ENCODE assay signal across 8 mouse cellular contexts in the genomic region with DNA sequence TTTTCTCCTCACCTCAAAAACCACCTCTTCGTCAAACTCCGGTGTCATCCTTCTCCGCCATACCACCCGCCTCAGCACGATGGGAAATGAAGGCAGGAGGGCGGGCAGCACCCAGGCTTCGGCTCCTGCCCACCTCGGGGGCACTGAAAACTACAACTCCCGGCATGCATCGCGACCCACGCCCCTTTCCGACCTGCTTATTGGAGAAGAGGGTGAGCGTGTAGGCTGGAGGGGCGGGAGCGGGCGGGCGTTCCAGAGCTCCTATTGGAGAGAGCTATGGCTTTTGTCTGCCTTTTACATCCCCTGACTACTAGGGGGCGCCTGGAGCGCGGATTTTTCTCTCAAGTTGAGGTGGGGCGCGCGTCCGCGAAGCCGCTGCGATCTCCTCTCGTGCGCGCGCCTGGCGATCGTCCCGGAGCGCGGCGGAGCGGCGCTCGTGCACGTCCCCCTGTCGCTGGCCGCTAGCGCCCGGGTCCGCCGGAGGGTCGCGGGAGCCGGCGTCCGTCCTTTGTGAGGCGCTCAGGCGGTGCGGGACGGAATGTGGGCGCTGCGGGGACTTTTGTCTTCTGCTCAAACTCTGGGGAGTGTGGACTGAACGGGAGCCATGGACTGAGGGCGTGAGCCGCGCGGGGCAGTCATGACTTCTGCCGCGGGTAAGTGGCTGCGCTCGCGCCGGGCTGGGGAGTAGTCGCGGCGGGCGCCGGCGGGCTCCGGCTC. TPM values are rescaled to one million over a fixed set of nuclear protein-coding genes. Genes with fewer than 3 reads are reported as not detected.
DNase-seq lines count a peak whose midpoint lies in the region; ATAC-seq and TF ChIP-seq lines count a peak whose summit lies in the region.

A gene (minus strand): TSS at position 160 of the 717 bp plus-strand sequence.
A gene (plus strand): TSS at position 344 of the 717 bp plus-strand sequence.

- H3K27ac ChIP-seq in gastrocnemius, adult 2 months: peak within 1 kb of the TSS; percentile 95
- peak within 1 kb of the TSS; percentile 82 for H3K27ac ChIP-seq in hindbrain, postnatal 0 days
- H3K27ac ChIP-seq in left cerebral cortex, adult 2 months: peak within 1 kb of the TSS; percentile 89

- no peaks in the 10 kb centered on the region for H3K27me3 ChIP-seq in hindbrain, postnatal 0 days (ENCODE audit: insufficient read depth, low read length)

- TF ChIP-seq CTCF in gastrocnemius, adult 2 months (IDR thresholded peaks at IDR 0.05): peak; percentile 90
- peak; percentile 67 for TF ChIP-seq CTCF in hindbrain, postnatal 0 days (IDR thresholded peaks at IDR 0.05; ENCODE audit: low read depth)
- peak; percentile 93 for TF ChIP-seq CTCF in left cerebral cortex, adult 2 months (IDR thresholded peaks at IDR 0.05)

- H3K9me3 ChIP-seq in hindbrain, postnatal 0 days (ENCODE audit: low read length): no peaks in the 10 kb centered on the region

- WGBS in hindbrain, postnatal 0 days: under 1% methylated on average over 68 of the region's 77 CpGs

- ATAC-seq in common myeloid progenitor, adult 5-6 weeks (replicated peaks; ENCODE audit: low read depth, poor library complexity, severe bottlenecking): peak; percentile 92
- peak; percentile 99 for ATAC-seq in hindbrain, postnatal 0 days
- peak; percentile 88 for ATAC-seq in megakaryocyte, adult 5-6 weeks (ENCODE audit: poor library complexity, severe bottlenecking)

- H3K4me3 ChIP-seq in gastrocnemius, adult 2 months: peak within 1 kb of the TSS; percentile 80
- peak within 1 kb of the TSS; percentile 67 for H3K4me3 ChIP-seq in hindbrain, postnatal 0 days (ENCODE audit: low read length)
- peak within 1 kb of the TSS; percentile 92 for H3K4me3 ChIP-seq in left cerebral cortex, adult 2 months

- peak within 1 kb of the TSS; percentile 72 for H3K4me2 ChIP-seq in hindbrain, postnatal 0 days (ENCODE audit: low read depth, low read length)

- peaks cover 15% of the 10 kb centered on the region for H3K4me1 ChIP-seq in hindbrain, postnatal 0 days (ENCODE audit: insufficient read depth, low read length)

- DNase-seq in ZHBTc4 (ENCODE audit: low read depth, low spot score): peak; percentile 100
- DNase-seq in gastrocnemius, adult 2 months: peak; percentile 99
- peak; percentile 100 for DNase-seq in hindbrain, postnatal 0 days (ENCODE audit: low spot score)
- peak; percentile 99 for DNase-seq in left cerebral cortex, adult 2 months (ENCODE audit: extremely low spot score in 1 of 2, low spot score in 2 of 2)
- peak; percentile 99 for DNase-seq in right cerebral cortex, adult 2 months (ENCODE audit: low spot score in 2 of 2)
- DNase-seq in urinary bladder, postnatal 14 days (ENCODE audit: low spot score): peak; percentile 98

- intact Hi-C loops in gastrocnemius, adult 2 months (cut with DNase I): loop anchor here (1.0 to 5.0 kb wide), 2 partner anchors 80 to 219 kb away; no protein-coding TSS in a partner anchor
- intact Hi-C loops in left cerebral cortex, adult 2 months (cut with DNase I): loop anchor here (1.0 to 5.0 kb wide), 3 partner anchors 45 to 161 kb away; a partner anchor contains a TSS

- H3K36me3 ChIP-seq in hindbrain, postnatal 0 days (ENCODE audit: insufficient read depth, low read length): no peaks in the 10 kb centered on the region

- peak within 1 kb of the TSS; percentile 74 for H3K9ac ChIP-seq in hindbrain, postnatal 0 days (replicated peaks; ENCODE audit: low read length)

RNA-seq across cellular contexts. Expression of the first gene that starts in this region (rescaled TPM):
- 6.0 and 14.7 TPM in 2 replicates for total RNA-seq in common myeloid progenitor, adult 5-6 weeks (2017)
- total RNA-seq in gastrocnemius, adult 2 months (2021): 10 to 100 TPM; 40.3 to 50.5 TPM
- total RNA-seq in hindbrain, postnatal 0 days (2014; rRNA removed): 38.6 and 51.6 TPM in 2 replicates
- polyA plus RNA-seq in hindbrain, postnatal 0 days (2015; fragmentation: Nextera tagmentation; extraction: Ambion mirVana): 33.3 and 34.4 TPM in 2 replicates
- total RNA-seq in left cerebral cortex, adult 2 months (2021): 10 to 100 TPM; 77.3 to 80.2 TPM
- total RNA-seq in megakaryocyte, adult 5-6 weeks (2015): 3.8 and 5.0 TPM in 2 replicates
- total RNA-seq in megakaryocyte, adult 5-6 weeks (2017): 6.6 and 7.7 TPM in 2 replicates

RNA-seq across cellular contexts. Expression of the second gene that starts in this region (rescaled TPM):
- total RNA-seq in common myeloid progenitor, adult 5-6 weeks (2017): 1.8 and 2.7 TPM in 2 replicates
- total RNA-seq in gastrocnemius, adult 2 months (2021): 1 to 10 TPM; 2.4 to 3.2 TPM
- 4.7 and 5.2 TPM in 2 replicates for total RNA-seq in hindbrain, postnatal 0 days (2014; rRNA removed)
- 1.9 and 2.0 TPM in 2 replicates for polyA plus RNA-seq in hindbrain, postnatal 0 days (2015; fragmentation: Nextera tagmentation; extraction: Ambion mirVana)
- 10 to 100 TPM in 1 of 2 experiments, 1 to 10 TPM in 1; 9.9 to 12.3 TPM for total RNA-seq in left cerebral cortex, adult 2 months (2021)
- 1.4 and 1.8 TPM in 2 replicates for total RNA-seq in megakaryocyte, adult 5-6 weeks (2015)
- 1.1 and 1.5 TPM in 2 replicates for total RNA-seq in megakaryocyte, adult 5-6 weeks (2017)

Comparison
In these comparisons a context has a peak if more than half of its experiments do, and no peak if none do; other contexts are left out.
1. Peak in every context shown above with its lines: DNase-seq, ATAC-seq, H3K4me3 ChIP-seq and H3K27ac ChIP-seq.